Mouse (Mus musculus): Measurements from ENCODE around the gene Defb48. TPM values are rescaled to one million over a fixed set of nuclear protein-coding genes. Genes with fewer than 3 reads are reported as not detected.

Gene Defb48
- not detected in 2 replicates for total RNA-seq (2014; rRNA removed; ENCODE audit: low replicate concordance)
- polyA plus RNA-seq (2015; fragmentation: Nextera tagmentation; extraction: Ambion mirVana): not detected in 2 replicates

- no peak for DNase-seq (ENCODE audit: low spot score)
- ATAC-seq (ENCODE audit: insufficient read depth, low read depth): no peak
- H3K4me1 ChIP-seq (ENCODE audit: control insufficient read depth, insufficient read depth): no peaks in the 10 kb centered on the region
- no peaks in the 10 kb centered on the region for H3K9me3 ChIP-seq (replicated peaks; ENCODE audit: control insufficient read depth, low read length)
- no peak within 1 kb of the TSS for H3K4me2 ChIP-seq (ENCODE audit: low read depth, low read length)
- TF ChIP-seq CTCF (IDR thresholded peaks at IDR 0.05; ENCODE audit: low read depth) (no peak), EP300 (IDR thresholded peaks at IDR 0.05; ENCODE audit: low read depth) (no peak)
- H3K9ac ChIP-seq (replicated peaks; ENCODE audit: low read depth, low read length): no peak within 1 kb of the TSS
- no peak within 1 kb of the TSS for H3K27ac ChIP-seq (ENCODE audit: low read depth)
- H3K36me3 ChIP-seq (replicated peaks; ENCODE audit: control insufficient read depth, insufficient read depth, low read length): no peaks in the 10 kb centered on the region
- H3K27me3 ChIP-seq (ENCODE audit: control insufficient read depth, insufficient read depth, low read length): no peaks in the 10 kb centered on the region
- no peak within 1 kb of the TSS for H3K4me3 ChIP-seq (ENCODE audit: low read depth, low read length)
- WGBS: 55% methylated on average over 1 of the region's 1 CpGs
Measured at GRCm38 (mm10) chr14:62984410-62984809, at the start of gene Defb48. Gene Defb48, minus strand, starts transcription at chr14:62984510.

- Histone ChIP-seq H3K9ac (replicated peaks; ENCODE audit: low read depth, low read length) (no peak overlapping the region), H3K9me3 (replicated peaks; ENCODE audit: control insufficient read depth, low read length) (no peaks in the 10 kb centered on the region), H3K4me1 (ENCODE audit: control insufficient read depth, insufficient read depth) (no peaks in the 10 kb centered on the region), H3K4me2 (ENCODE audit: low read depth, low read length) (no peak overlapping the region), H3K4me3 (ENCODE audit: low read depth, low read length) (no peak overlapping the region), H3K27me3 (ENCODE audit: control insufficient read depth, insufficient read depth, low read length) (no peaks in the 10 kb centered on the region), H3K27ac (ENCODE audit: low read depth) (no peak overlapping the region), H3K36me3 (replicated peaks; ENCODE audit: control insufficient read depth, insufficient read depth, low read length) (no peaks in the 10 kb centered on the region)
- TF ChIP-seq EP300 (IDR thresholded peaks at IDR 0.05; ENCODE audit: low read depth): no peak
- no peak for TF ChIP-seq CTCF (IDR thresholded peaks at IDR 0.05; ENCODE audit: low read depth)
- no peak for ATAC-seq (ENCODE audit: insufficient read depth, low read depth)
- DNase-seq (ENCODE audit: low spot score): no peak
- WGBS: 48% methylated on average over 6 of the region's 6 CpGs
Measured at GRCm38 (mm10) chr14:63020524-63021156, 36.3 kb upstream of the Defb48 start.

GRCm38 (mm10) chr14:63014667-63015066 lies 30.4 kb upstream of the Defb48 start:
- H3K4me2 ChIP-seq (ENCODE audit: low read depth, low read length): no peak overlapping the region
- ATAC-seq (ENCODE audit: insufficient read depth, low read depth): no peak
- H3K4me3 ChIP-seq (ENCODE audit: low read depth, low read length): no peak overlapping the region
- 54% methylated on average over 4 of the region's 4 CpGs for WGBS
- H3K36me3 ChIP-seq (replicated peaks; ENCODE audit: control insufficient read depth, insufficient read depth, low read length): no peaks in the 10 kb centered on the region
- H3K4me1 ChIP-seq (ENCODE audit: control insufficient read depth, insufficient read depth): no peaks in the 10 kb centered on the region
- no peaks in the 10 kb centered on the region for H3K9me3 ChIP-seq (replicated peaks; ENCODE audit: control insufficient read depth, low read length)
- H3K27me3 ChIP-seq (ENCODE audit: control insufficient read depth, insufficient read depth, low read length): no peaks in the 10 kb centered on the region
- no peak for DNase-seq (ENCODE audit: low spot score)
- TF ChIP-seq EP300 (IDR thresholded peaks at IDR 0.05; ENCODE audit: low read depth) (no peak), CTCF (IDR thresholded peaks at IDR 0.05; ENCODE audit: low read depth) (no peak)
- H3K27ac ChIP-seq (ENCODE audit: low read depth): no peak overlapping the region
- no peak overlapping the region for H3K9ac ChIP-seq (replicated peaks; ENCODE audit: low read depth, low read length)

GRCm38 (mm10) chr14:63013082-63013481 lies 28.8 kb upstream of the Defb48 start:
- DNase-seq (ENCODE audit: low spot score): peak; percentile 23
- H3K36me3 ChIP-seq (replicated peaks; ENCODE audit: control insufficient read depth, insufficient read depth, low read length): no peaks in the 10 kb centered on the region
- no peak overlapping the region for H3K27ac ChIP-seq (ENCODE audit: low read depth)
- no peaks in the 10 kb centered on the region for H3K4me1 ChIP-seq (ENCODE audit: control insufficient read depth, insufficient read depth)
- no peaks in the 10 kb centered on the region for H3K9me3 ChIP-seq (replicated peaks; ENCODE audit: control insufficient read depth, low read length)
- no peak for TF ChIP-seq EP300 (IDR thresholded peaks at IDR 0.05; ENCODE audit: low read depth)
- TF ChIP-seq CTCF (IDR thresholded peaks at IDR 0.05; ENCODE audit: low read depth): no peak
- no peaks in the 10 kb centered on the region for H3K27me3 ChIP-seq (ENCODE audit: control insufficient read depth, insufficient read depth, low read length)
- no peak for ATAC-seq (ENCODE audit: insufficient read depth, low read depth)
- no peak overlapping the region for H3K9ac ChIP-seq (replicated peaks; ENCODE audit: low read depth, low read length)
- 37% methylated on average over 4 of the region's 4 CpGs for WGBS
- no peak overlapping the region for H3K4me2 ChIP-seq (ENCODE audit: low read depth, low read length)
- no peak overlapping the region for H3K4me3 ChIP-seq (ENCODE audit: low read depth, low read length)

GRCm38 (mm10) chr14:63011471-63011870 lies 27.2 kb upstream of the Defb48 start, which contains the start of gene Defb43:
Gene Defb43, plus strand, starts transcription at chr14:63011771.
- ATAC-seq (ENCODE audit: insufficient read depth, low read depth) (no peak), DNase-seq (ENCODE audit: low spot score) (no peak)
- H3K9ac ChIP-seq (replicated peaks; ENCODE audit: low read depth, low read length): no peak within 1 kb of the TSS
- H3K27ac ChIP-seq (ENCODE audit: low read depth): no peak within 1 kb of the TSS
- H3K4me2 ChIP-seq (ENCODE audit: low read depth, low read length): no peak within 1 kb of the TSS
- no peaks in the 10 kb centered on the region for H3K36me3 ChIP-seq (replicated peaks; ENCODE audit: control insufficient read depth, insufficient read depth, low read length)
- TF ChIP-seq CTCF (IDR thresholded peaks at IDR 0.05; ENCODE audit: low read depth) (no peak), EP300 (IDR thresholded peaks at IDR 0.05; ENCODE audit: low read depth) (no peak)
- H3K9me3 ChIP-seq (replicated peaks; ENCODE audit: control insufficient read depth, low read length): no peaks in the 10 kb centered on the region
- no peak within 1 kb of the TSS for H3K4me3 ChIP-seq (ENCODE audit: low read depth, low read length)
- WGBS: 89% methylated on average over 5 of the region's 5 CpGs
- no peaks in the 10 kb centered on the region for H3K27me3 ChIP-seq (ENCODE audit: control insufficient read depth, insufficient read depth, low read length)
- H3K4me1 ChIP-seq (ENCODE audit: control insufficient read depth, insufficient read depth): no peaks in the 10 kb centered on the region

- DNase-seq (ENCODE audit: low spot score) (peak; percentile 76), ATAC-seq (ENCODE audit: insufficient read depth, low read depth) (peak; percentile 77)
- Histone ChIP-seq H3K27ac (ENCODE audit: low read depth) (peak overlapping the region; percentile 87), H3K36me3 (replicated peaks; ENCODE audit: control insufficient read depth, insufficient read depth, low read length) (no peaks in the 10 kb centered on the region), H3K4me3 (ENCODE audit: low read depth, low read length) (no peak overlapping the region), H3K4me1 (ENCODE audit: control insufficient read depth, insufficient read depth) (peaks cover 6% of the 10 kb centered on the region), H3K9me3 (replicated peaks; ENCODE audit: control insufficient read depth, low read length) (no peaks in the 10 kb centered on the region), H3K27me3 (ENCODE audit: control insufficient read depth, insufficient read depth, low read length) (no peaks in the 10 kb centered on the region), H3K4me2 (ENCODE audit: low read depth, low read length) (no peak overlapping the region), H3K9ac (replicated peaks; ENCODE audit: low read depth, low read length) (no peak overlapping the region)
- TF ChIP-seq CTCF (IDR thresholded peaks at IDR 0.05; ENCODE audit: low read depth): no peak
- TF ChIP-seq EP300 (IDR thresholded peaks at IDR 0.05; ENCODE audit: low read depth): peak; percentile 71; the same call in 1 of the 2 replicates
- 20% methylated on average over 2 of the region's 2 CpGs for WGBS
Measured at GRCm38 (mm10) chr14:63002588-63002987, 18.3 kb upstream of the Defb48 start.

Measured in heart, postnatal 0 days (tissue).